Mouse (Mus musculus) C2C12 (cell line): ENCODE results near the gene Actn1. TPM values are rescaled to one million over a fixed set of nuclear protein-coding genes. Genes with fewer than 3 reads are reported as not detected.

Experiments used
- H3K27me3 ChIP-seq: one replicate; pipeline ENCODE4 v1.6.1; 2011; ENCODE audit not compliant: control insufficient read depth, insufficient read depth, insufficient read length
- H3K36me3 ChIP-seq: one replicate; pipeline ENCODE4 v1.6.1; 2011; ENCODE audit not compliant: control insufficient read depth, insufficient read depth
- H3K4me3 ChIP-seq: one replicate; pipeline ENCODE4 v1.5.1; 2011; ENCODE audit warnings: mild to moderate bottlenecking, control low read depth; ENCODE audit not compliant: poor library complexity, insufficient read depth, severe bottlenecking
- H3K79me2 ChIP-seq: one replicate; pipeline ENCODE4 v1.6.1; 2011; ENCODE audit not compliant: control insufficient read depth, insufficient read depth
- H3K79me3 ChIP-seq: one replicate; pipeline ENCODE4 v1.6.1; 2011; ENCODE audit warnings: low read depth, control low read depth
- H3ac ChIP-seq: one replicate; pipeline ENCODE3; 2011; ENCODE audit warnings: low read depth; ENCODE audit not compliant: control insufficient read depth, insufficient read length
- CEBPB ChIP-seq: IDR thresholded peaks from one replicate; pipeline ENCODE4 v1.6.1; 2011; ENCODE audit warnings: low read depth, mild to moderate bottlenecking, control low read depth, moderate library complexity
- CTCF ChIP-seq: IDR thresholded peaks from one replicate; pipeline ENCODE4 v1.5.1; 2011; ENCODE audit not compliant: control insufficient read depth, insufficient read depth, insufficient read length
- FOSL1 ChIP-seq: IDR thresholded peaks from one replicate; pipeline ENCODE4 v1.8.0; 2011; ENCODE audit warnings: mild to moderate bottlenecking, low read length; ENCODE audit not compliant: poor library complexity, insufficient read depth, severe bottlenecking
- MAX ChIP-seq: IDR thresholded peaks from one replicate; pipeline ENCODE4 v1.6.1; 2011; ENCODE audit warnings: mild to moderate bottlenecking, control low read depth
- MYOD1 ChIP-seq: IDR thresholded peaks from one replicate; pipeline ENCODE4 v1.6.1; 2011; ENCODE audit warnings: low read depth; ENCODE audit not compliant: control insufficient read depth, insufficient read length
- MYOG ChIP-seq: IDR thresholded peaks from one replicate; pipeline ENCODE4 v1.6.1; 2011; ENCODE audit not compliant: control insufficient read depth, insufficient read length; ENCODE audit errors: extremely low read depth
- USF1 ChIP-seq: IDR thresholded peaks from one replicate; pipeline ENCODE4 v1.6.1; 2011; ENCODE audit warnings: low read depth, mild to moderate bottlenecking, control low read depth, moderate library complexity
- polyA plus RNA-seq: library from polyadenylated mRNA; unstranded; fragments of >200 nt; fragmentation: generic; extraction: Trizol; gene quantifications from one replicate; pipeline ENCODE4 v1.2.1, GENCODE M21; 2012; ENCODE audit warnings: missing spikeins

The Actn1 gene
- polyA plus RNA-seq, 1 experiment = 301 TPM

DNA sequence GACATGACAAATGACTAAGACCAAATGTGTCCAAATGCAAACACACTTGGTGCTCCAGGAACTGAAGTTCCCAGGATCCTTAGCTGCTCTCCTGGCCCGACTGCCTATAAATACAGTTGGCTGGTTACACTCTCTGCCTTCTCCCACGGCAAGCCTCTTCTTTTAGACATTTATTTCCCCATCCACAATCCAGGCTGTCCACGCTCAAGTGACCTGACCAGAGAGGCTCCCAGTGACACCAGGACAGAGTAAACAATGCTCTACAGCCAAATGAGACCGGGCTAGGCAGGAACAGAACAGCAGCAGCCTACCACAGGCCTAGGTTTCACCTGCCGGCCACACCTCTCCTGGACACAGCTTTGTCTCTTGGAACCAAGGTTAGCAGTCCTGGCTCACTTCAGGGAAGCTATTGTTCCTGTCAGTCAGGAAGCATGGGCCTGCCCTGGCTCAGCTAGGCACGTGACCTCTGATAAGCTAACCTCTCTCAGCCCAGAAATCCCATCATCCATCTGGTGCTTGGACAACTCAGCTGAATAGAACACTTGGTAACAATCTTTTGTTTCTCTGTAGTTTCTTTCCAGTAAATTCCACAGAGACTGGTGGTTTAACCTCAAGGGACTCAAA lies 43.8 kb downstream of the Actn1 start:
- Histone ChIP-seq H3ac (no peak overlapping the region), H3K36me3 (peaks cover 35% of the 10 kb centered on the region), H3K4me3 (no peak overlapping the region), H3K27me3 (no peaks in the 10 kb centered on the region), H3K79me2 (peaks cover 99% of the 10 kb centered on the region), H3K79me3 (peaks cover 91% of the 10 kb centered on the region)
- TF ChIP-seq MAX (no peak), FOSL1 (no peak), CEBPB (no peak), USF1 (peak; percentile 79), CTCF (no peak), MYOD1 (no peak)

DNA sequence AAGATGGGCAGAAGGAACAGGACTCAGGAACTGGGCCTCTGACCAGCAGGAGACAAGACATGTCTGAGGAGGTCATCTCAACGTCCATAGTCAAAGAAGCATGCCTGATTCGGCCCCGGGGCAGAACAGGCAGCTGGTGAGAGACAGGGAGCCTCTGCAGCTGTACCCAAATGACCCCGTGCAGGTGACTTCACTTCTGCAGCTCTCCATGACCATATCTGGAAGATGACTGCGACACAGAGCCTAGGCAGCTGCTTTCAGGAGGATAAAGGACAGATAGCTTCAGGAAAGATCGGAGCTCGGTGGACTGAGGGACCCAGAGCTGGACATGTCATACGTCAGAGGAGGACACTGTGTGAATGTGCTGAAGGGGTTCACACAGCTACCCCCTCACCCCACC lies 46.4 kb downstream of the Actn1 start:
- no peak for TF ChIP-seq MYOG
- no peak for TF ChIP-seq MYOD1
- no peak for TF ChIP-seq USF1
- no peak for TF ChIP-seq MAX
- TF ChIP-seq CEBPB = no peak
- no peak for TF ChIP-seq CTCF
- TF ChIP-seq FOSL1 = no peak
- Histone ChIP-seq H3K79me2 (peaks cover 100% of the 10 kb centered on the region), H3K36me3 (peaks cover 33% of the 10 kb centered on the region), H3K79me3 (peaks cover 86% of the 10 kb centered on the region), H3K27me3 (no peaks in the 10 kb centered on the region), H3K4me3 (no peak overlapping the region), H3ac (no peak overlapping the region)

DNA sequence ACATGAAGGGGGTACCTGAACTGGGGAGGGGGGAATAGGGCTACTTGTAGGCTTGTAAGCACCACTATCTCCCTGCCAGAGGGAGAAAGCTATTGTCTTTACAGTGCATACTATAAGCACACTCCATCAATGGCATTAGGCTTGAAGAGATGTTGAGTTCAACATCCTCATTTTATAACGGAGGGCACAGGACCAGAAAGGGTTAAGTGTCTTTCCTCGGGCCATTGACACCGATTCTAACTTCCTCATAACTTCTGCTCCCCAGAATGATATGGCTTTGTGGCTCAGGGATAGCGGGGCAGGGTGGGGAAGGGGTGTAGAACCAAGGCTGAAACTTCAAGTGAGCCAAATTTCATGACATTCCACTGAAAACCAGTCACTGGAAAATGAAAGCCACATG lies 46.9 kb downstream of the Actn1 start:
- no peaks in the 10 kb centered on the region for H3K27me3 ChIP-seq
- H3K79me2 ChIP-seq = peaks cover 97% of the 10 kb centered on the region
- H3K4me3 ChIP-seq = no peak overlapping the region
- H3K36me3 ChIP-seq = peaks cover 33% of the 10 kb centered on the region
- no peak for TF ChIP-seq CEBPB
- no peak for TF ChIP-seq MYOD1
- TF ChIP-seq FOSL1 = no peak
- no peak for TF ChIP-seq USF1
- no peak for TF ChIP-seq MAX
- no peak for TF ChIP-seq CTCF
- no peak for TF ChIP-seq MYOG
- H3ac ChIP-seq = no peak overlapping the region
- H3K79me3 ChIP-seq = peaks cover 81% of the 10 kb centered on the region

DNA sequence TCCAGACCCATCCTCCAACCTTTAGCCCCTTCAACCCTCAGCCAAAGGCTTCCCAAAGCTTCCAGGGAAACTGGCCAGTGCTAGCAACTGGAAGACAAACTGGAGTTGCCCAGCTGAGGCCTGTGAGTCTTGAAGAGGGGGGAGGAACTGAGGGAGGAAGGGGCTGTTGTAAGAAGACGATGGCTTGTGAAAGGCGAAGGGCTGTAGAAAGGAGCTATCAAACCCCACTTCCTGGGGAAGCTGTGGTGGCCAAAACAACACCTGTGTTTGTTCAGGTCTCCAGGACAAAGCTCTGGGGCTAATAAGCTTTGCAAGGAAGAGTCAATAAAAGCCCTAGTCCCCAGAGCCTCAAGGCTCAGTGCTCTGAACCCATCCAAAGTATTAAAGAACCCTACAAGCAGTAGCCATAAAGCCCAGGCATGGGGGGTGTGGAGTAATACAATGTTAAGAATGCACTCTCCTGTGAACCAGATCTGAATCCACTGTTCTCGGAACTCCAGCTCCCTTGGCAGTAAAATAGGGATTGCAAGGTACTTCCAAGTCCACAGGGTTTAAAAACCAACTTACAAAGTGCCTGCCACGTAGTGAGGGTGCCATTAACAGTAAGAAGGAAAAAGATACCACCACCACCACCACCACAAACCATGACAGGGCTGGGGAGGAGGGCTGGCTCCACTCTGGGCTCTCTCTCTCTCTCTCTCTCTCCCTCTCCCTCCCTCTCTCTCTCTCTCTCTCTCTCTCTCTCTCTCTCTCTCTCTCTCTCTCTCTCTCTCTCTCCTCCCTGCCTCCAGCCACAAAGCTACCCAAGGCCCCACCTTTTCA lies 49.2 kb downstream of the Actn1 start:
- peaks cover 51% of the 10 kb centered on the region for H3K36me3 ChIP-seq
- no peak for TF ChIP-seq MYOG
- no peak for TF ChIP-seq CEBPB
- H3ac ChIP-seq = no peak overlapping the region
- H3K79me2 ChIP-seq = peaks cover 95% of the 10 kb centered on the region
- no peaks in the 10 kb centered on the region for H3K27me3 ChIP-seq
- no peak overlapping the region for H3K4me3 ChIP-seq
- H3K79me3 ChIP-seq = peaks cover 76% of the 10 kb centered on the region

DNA sequence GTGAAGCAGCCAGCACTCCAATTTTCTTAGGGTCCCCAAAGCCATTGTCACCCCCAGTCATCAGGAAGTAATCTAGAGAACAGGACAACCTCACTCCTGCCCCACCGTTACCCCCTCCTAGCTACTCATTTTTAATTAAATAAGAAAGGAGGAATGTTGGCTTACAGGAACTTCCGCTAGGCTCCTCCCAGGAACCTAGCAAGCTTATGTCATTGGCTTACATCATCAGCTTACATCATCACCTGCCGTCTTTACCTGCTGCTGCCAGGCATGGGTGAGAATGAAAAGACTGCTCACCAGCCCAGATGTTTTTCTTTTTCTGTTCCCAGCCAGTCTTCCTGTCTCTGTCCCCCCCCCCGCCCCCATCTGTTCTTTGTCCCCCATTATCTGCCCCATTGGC lies 50.3 kb downstream of the Actn1 start:
- H3K79me3 ChIP-seq = peaks cover 72% of the 10 kb centered on the region
- H3ac ChIP-seq = no peak overlapping the region
- no peak overlapping the region for H3K4me3 ChIP-seq
- TF ChIP-seq FOSL1 = no peak
- TF ChIP-seq CTCF = no peak
- no peak for TF ChIP-seq USF1
- no peak for TF ChIP-seq MYOG
- TF ChIP-seq MAX = no peak
- TF ChIP-seq CEBPB = no peak
- no peaks in the 10 kb centered on the region for H3K27me3 ChIP-seq
- peaks cover 95% of the 10 kb centered on the region for H3K79me2 ChIP-seq
- peaks cover 61% of the 10 kb centered on the region for H3K36me3 ChIP-seq
